Mouse (Mus musculus) thymus, postnatal 25 days (tissue): ENCODE data around the gene Tead1.

Experiments
- DNase-seq: peaks from one replicate; pipeline ENCODE4 v3.0.0; 2022

Gene Tead1

GRCm38 (mm10) chr7:112825339-112825781, 146.2 kb downstream of the Tead1 start:
- DNase-seq = no peak

- no peak for DNase-seq
Observed at GRCm38 (mm10) chr7:112826114-112826911, 147.2 kb downstream of the Tead1 start.

GRCm38 (mm10) chr7:112828016-112828695, 149.0 kb downstream of the Tead1 start:
- no peak for DNase-seq

GRCm38 (mm10) chr7:112828696-112829022, 149.5 kb downstream of the Tead1 start:
- DNase-seq = no peak

GRCm38 (mm10) chr7:112830946-112831345, 151.8 kb downstream of the Tead1 start:
- DNase-seq = no peak

- no peak for DNase-seq
Observed at GRCm38 (mm10) chr7:112831446-112831845, 152.3 kb downstream of the Tead1 start.

- no peak for DNase-seq
Observed at GRCm38 (mm10) chr7:112833132-112833531, 154.0 kb downstream of the Tead1 start.

- no peak for DNase-seq
Observed at GRCm38 (mm10) chr7:112836076-112836475, 157.0 kb downstream of the Tead1 start.

GRCm38 (mm10) chr7:112838131-112838530, 159.0 kb downstream of the Tead1 start:
- no peak for DNase-seq

- DNase-seq = no peak
Observed at GRCm38 (mm10) chr7:112840351-112840750, 161.2 kb downstream of the Tead1 start.

- DNase-seq = no peak
Observed at GRCm38 (mm10) chr7:112840890-112841289, 161.8 kb downstream of the Tead1 start.

- no peak for DNase-seq
Observed at GRCm38 (mm10) chr7:112841484-112841883, 162.4 kb downstream of the Tead1 start.

GRCm38 (mm10) chr7:112841886-112842285, 162.8 kb downstream of the Tead1 start:
- DNase-seq = no peak

GRCm38 (mm10) chr7:112851281-112851744, 172.2 kb downstream of the Tead1 start:
- no peak for DNase-seq

- DNase-seq = no peak
Observed at GRCm38 (mm10) chr7:112852149-112852839, 173.2 kb downstream of the Tead1 start.

GRCm38 (mm10) chr7:112853857-112854256, 174.7 kb downstream of the Tead1 start:
- no peak for DNase-seq

GRCm38 (mm10) chr7:112854516-112854915, 175.4 kb downstream of the Tead1 start:
- DNase-seq = no peak

GRCm38 (mm10) chr7:112855419-112855818, 176.3 kb downstream of the Tead1 start:
- DNase-seq = no peak

- DNase-seq = no peak
Observed at GRCm38 (mm10) chr7:112856121-112856571, 177.0 kb downstream of the Tead1 start.

- no peak for DNase-seq
Observed at GRCm38 (mm10) chr7:112856583-112856982, 177.5 kb downstream of the Tead1 start.

- no peak for DNase-seq
Observed at GRCm38 (mm10) chr7:112859887-112860286, 180.8 kb downstream of the Tead1 start.

GRCm38 (mm10) chr7:112862086-112862485, 183.0 kb downstream of the Tead1 start:
- no peak for DNase-seq

GRCm38 (mm10) chr7:112864188-112864587, 185.1 kb downstream of the Tead1 start:
- no peak for DNase-seq

GRCm38 (mm10) chr7:112865739-112866138, 186.6 kb downstream of the Tead1 start:
- DNase-seq = peak; percentile 11
